Mouse (Mus musculus): Measurements from ENCODE around the gene Trpc5.

GRCm38 (mm10) chrX:144408036-144408435 lies 279.9 kb downstream of the Trpc5 start:
- TF ChIP-seq CTCF (IDR thresholded peaks at IDR 0.05; ENCODE audit: low read depth, low read length) (no peak), POLR2A (IDR thresholded peaks at IDR 0.05; ENCODE audit: extremely low read depth, insufficient read depth, low read length) (no peak)
